Mouse (Mus musculus) layer of hippocampus, adult 9-10 months (tissue): Measurements from ENCODE around the gene Kiss1.

ENCODE experiments used
- DNase-seq: peaks from one replicate; pipeline ENCODE4 v3.0.0; 2022; ENCODE audit warnings: low spot score

The Kiss1 gene

GRCm38 (mm10) chr1:133363276-133364021, 41.8 kb downstream of the Kiss1 start, which contains the start of gene Etnk2:
Etnk2 (plus strand) TSS chr1:133363572.
- no peak for DNase-seq

- DNase-seq, result no peak
Observed at GRCm38 (mm10) chr1:133364022-133364630, 42.5 kb downstream of the Kiss1 start.

- no peak for DNase-seq
Observed at GRCm38 (mm10) chr1:133364890-133365289, 43.2 kb downstream of the Kiss1 start.

GRCm38 (mm10) chr1:133366951-133367605, 45.4 kb downstream of the Kiss1 start:
- DNase-seq, result no peak

- no peak for DNase-seq
Observed at GRCm38 (mm10) chr1:133367606-133368488, 46.2 kb downstream of the Kiss1 start.

DNA sequence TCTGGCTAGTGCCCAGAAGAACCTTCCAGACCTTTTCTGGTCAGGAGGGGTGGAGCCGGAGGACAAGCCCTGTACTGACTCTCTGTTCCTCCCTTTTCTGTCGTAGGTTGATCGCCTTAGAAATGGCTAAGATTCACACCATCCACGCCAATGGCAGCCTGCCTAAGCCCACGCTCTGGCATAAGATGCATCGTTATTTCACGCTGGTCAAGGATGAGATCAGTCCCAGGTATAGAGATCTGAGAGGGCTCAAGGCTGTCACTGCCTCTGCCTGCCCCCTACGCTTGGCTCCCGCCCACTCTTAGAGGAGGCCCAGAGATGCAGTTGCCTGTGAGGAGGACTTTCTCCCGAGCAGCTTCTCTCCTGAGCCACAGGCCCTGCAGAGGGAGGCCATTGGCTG, 47.0 kb downstream of the Kiss1 start:
- no peak for DNase-seq

DNA sequence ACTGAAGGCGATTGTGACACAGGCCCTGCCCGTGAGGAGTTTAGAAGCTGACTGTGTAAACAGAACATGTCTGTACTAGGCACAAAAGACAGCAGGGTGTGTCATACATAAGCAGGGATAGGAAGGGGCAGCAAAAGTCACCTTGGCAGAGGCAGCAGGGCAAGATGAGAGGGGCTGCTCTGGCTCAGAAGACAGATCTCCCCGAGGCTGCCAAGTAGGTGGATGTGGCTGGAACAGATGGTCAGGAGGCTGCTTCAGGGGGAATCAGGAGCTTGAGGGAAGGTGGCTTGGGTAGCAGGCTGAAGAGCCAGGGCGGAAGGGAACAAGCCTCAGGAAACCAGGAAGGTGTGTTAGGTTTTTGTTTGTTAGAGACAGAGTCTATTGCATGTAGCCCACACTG, 48.7 kb downstream of the Kiss1 start:
- DNase-seq, result no peak

DNA sequence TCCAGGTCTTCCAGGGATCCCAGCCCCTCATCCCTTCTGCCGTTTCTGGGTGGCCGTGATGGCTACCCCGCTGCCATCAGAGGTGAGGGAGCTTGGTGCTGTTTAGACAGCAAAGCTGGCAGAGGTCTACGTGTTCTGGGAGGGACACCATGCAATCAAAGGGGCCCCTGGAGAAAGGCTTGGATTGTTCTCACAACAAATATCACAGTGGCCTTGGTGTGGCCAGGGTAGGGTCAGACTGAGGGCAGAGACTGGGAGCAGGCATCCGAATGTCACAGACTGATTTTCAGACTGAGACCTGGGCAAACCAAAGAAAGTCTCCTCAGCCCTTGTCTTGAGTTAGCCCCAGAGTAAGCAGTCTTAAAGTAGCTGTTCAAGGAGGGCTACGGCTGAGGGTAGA, 49.8 kb downstream of the Kiss1 start:
- DNase-seq, result no peak

DNA sequence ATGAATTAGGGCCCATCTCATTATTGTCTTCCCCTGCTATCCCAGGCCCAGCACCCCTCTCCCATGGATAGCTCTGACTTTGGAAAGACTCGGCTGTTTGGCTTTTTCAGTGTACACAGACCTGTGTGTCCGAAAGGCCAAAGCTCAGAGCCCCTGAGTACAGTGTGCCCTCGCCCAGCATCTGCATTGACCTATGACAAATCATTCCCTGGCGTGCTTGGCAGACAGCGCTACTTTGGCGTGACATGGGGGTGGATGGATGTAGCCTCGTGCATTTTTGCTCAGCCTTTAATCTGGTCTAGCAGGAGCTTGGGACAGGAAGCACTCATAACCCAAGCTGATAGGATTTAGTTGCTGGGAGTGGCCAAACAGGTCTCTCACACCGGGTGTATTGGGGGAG, 50.4 kb downstream of the Kiss1 start:
- no peak for DNase-seq

GRCm38 (mm10) chr1:133375696-133376346, 54.1 kb downstream of the Kiss1 start:
- DNase-seq, result no peak

GRCm38 (mm10) chr1:133377547-133377946, 55.9 kb downstream of the Kiss1 start:
- no peak for DNase-seq
